Mouse (Mus musculus) embryonic facial prominence, embryonic 15.5 days (tissue): ENCODE measurements around the gene Iars. TPM values are rescaled to one million over a fixed set of nuclear protein-coding genes. Genes with fewer than 3 reads are reported as not detected.

Experiments
- polyA plus RNA-seq: library from polyadenylated mRNA; unstranded; fragments of >200 nt; fragmentation: Nextera tagmentation; extraction: Ambion mirVana; gene quantifications from 2 replicates; pipeline ENCODE4 v1.2.1, GENCODE M21; 2015

Gene Iars
- polyA plus RNA-seq, 1 experiment from 2014 or later = 62.8 TPM

Other genes with a start within 250 kb of the Iars start
- gene Tes3-ps, start 188.8 kb upstream of the Iars start, polyA plus RNA-seq = 0.79 and 1.7 TPM in 2 replicates
- 2.2 and 2.3 TPM in 2 replicates for gene Ecm2, start 177.3 kb upstream of the Iars start, polyA plus RNA-seq
- gene Aspn, start 137.7 kb upstream of the Iars start, polyA plus RNA-seq = 157 and 167 TPM in 2 replicates
- gene Omd, start 99.6 kb upstream of the Iars start, polyA plus RNA-seq = 35.3 and 38.6 TPM in 2 replicates
- gene Ogn, start 74.1 kb upstream of the Iars start, polyA plus RNA-seq = 201 and 212 TPM in 2 replicates
- gene Cenpp, start 29.3 kb upstream of the Iars start, polyA plus RNA-seq = 19.8 and 21.4 TPM in 2 replicates
- 12.9 and 13.9 TPM in 2 replicates for gene Nol8, start 29.0 kb upstream of the Iars start, polyA plus RNA-seq
- not detected in 2 replicates for gene Gm30302, start 116.9 kb downstream of the Iars start, polyA plus RNA-seq